Mouse (Mus musculus): ENCODE measurements around the gene Mllt3. TPM values are rescaled to one million over a fixed set of nuclear protein-coding genes. Genes with fewer than 3 reads are reported as not detected.

Gene Mllt3
- polyA plus RNA-seq, 1 experiment from 2014 or later: 73.2 TPM

DNA sequence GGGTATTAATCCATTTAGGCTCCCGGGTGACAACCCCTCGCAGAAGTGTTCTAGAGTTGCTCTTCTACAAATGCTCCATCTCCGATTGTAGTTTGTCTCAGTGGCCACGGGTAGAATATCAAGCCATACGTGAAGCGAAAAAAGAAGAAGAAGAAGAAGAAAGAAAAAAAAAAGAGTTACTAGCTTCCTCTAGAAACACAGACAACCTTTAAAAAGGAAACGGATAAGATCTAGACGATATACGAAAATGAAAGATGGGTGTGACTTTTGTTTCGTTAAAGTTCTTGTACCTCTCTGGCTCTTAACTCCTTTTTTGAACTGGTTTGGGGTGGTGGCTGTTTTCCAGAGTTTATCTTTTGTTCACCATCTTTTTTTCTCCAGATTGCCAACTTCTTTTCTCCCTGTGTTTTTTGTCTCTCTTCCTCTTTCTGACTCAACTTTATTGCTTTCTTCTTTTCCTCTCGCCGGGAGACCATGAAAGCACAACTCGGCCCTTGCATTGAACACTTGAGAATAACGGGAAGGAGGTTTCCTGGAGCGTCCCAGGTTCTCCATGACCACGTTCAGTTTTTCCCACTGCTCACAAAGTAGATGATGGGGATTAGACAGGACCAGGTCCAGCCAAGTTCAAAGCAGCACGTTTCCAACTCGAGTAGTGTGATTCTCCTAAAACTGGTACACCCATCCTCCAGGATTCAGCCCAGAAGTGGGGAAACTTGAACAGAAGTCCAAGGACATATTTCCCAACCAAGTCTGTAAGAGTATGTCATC, 1.4 kb upstream of the Mllt3 start:
- Histone ChIP-seq H3K27ac (ENCODE audit: low read depth, low read length) (no peak overlapping the region), H3K9ac (ENCODE audit: low read depth, low read length) (peak overlapping the region; percentile 40; the same call in 1 of the 2 replicates), H3K4me2 (replicated peaks; ENCODE audit: low read depth, low read length) (peak overlapping the region; percentile 77), H3K4me3 (ENCODE audit: low read depth, low read length) (peak overlapping the region; percentile 89; the same call in 1 of the 2 replicates), H3K36me3 (ENCODE audit: control insufficient read depth, insufficient read depth, low read length) (no peaks in the 10 kb centered on the region), H3K9me3 (ENCODE audit: control insufficient read depth, low read length) (no peaks in the 10 kb centered on the region), H3K27me3 (ENCODE audit: control insufficient read depth, insufficient read depth, low read length) (peaks cover 13% of the 10 kb centered on the region), H3K4me1 (replicated peaks; ENCODE audit: control insufficient read depth, insufficient read depth, low read length) (no peaks in the 10 kb centered on the region; the same call in 1 of the 2 replicates)
- ATAC-seq (ENCODE audit: low FRiP score) (no peak), DNase-seq (ENCODE audit: low spot score) (peak; percentile 48)
- 2% methylated on average over 18 of the region's 18 CpGs for WGBS

DNA sequence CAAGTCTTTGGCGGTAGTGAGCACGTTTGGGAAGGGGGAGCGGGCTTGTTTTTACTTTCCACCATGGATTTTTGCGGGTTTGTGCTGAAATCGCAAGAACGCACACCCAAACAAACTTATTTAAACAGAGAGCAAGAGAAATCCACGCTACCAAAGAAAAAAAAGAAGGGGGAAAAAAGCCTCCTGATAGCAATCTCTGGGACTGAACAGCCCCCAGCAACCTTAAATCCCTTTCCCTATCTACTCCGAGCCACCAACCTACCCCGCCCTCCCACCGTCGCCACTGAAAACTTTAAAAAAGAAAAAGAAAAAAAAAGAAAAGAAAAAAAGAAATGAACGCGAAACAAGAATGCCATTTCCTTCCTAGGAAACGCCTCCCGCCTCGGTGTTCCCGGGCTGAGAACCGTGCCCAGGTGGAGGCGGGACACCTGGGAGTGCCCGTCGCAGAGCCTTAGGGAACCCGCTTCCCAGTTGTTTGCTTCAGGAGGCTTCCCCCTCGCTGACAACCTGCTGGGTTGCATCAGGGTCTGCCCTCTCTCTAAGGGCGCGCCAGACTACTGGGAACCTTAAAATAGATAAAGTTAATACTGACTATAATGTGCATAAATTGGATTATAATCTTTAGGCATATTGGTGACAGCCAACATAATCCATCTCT, 694 bp upstream of the Mllt3 start:
- under 1% methylated on average over 25 of the region's 25 CpGs for WGBS
- Histone ChIP-seq H3K4me3 (ENCODE audit: low read depth, low read length) (peak overlapping the region; percentile 89), H3K27ac (ENCODE audit: low read depth, low read length) (no peak overlapping the region), H3K4me1 (replicated peaks; ENCODE audit: control insufficient read depth, insufficient read depth, low read length) (no peaks in the 10 kb centered on the region; the same call in 1 of the 2 replicates), H3K27me3 (ENCODE audit: control insufficient read depth, insufficient read depth, low read length) (peaks cover 13% of the 10 kb centered on the region), H3K4me2 (replicated peaks; ENCODE audit: low read depth, low read length) (peak overlapping the region; percentile 77), H3K9ac (ENCODE audit: low read depth, low read length) (peak overlapping the region; percentile 40; the same call in 1 of the 2 replicates), H3K9me3 (ENCODE audit: control insufficient read depth, low read length) (no peaks in the 10 kb centered on the region), H3K36me3 (ENCODE audit: control insufficient read depth, insufficient read depth, low read length) (no peaks in the 10 kb centered on the region)
- peak; percentile 41 for DNase-seq (ENCODE audit: low spot score)
- no peak for ATAC-seq (ENCODE audit: low FRiP score)

DNA sequence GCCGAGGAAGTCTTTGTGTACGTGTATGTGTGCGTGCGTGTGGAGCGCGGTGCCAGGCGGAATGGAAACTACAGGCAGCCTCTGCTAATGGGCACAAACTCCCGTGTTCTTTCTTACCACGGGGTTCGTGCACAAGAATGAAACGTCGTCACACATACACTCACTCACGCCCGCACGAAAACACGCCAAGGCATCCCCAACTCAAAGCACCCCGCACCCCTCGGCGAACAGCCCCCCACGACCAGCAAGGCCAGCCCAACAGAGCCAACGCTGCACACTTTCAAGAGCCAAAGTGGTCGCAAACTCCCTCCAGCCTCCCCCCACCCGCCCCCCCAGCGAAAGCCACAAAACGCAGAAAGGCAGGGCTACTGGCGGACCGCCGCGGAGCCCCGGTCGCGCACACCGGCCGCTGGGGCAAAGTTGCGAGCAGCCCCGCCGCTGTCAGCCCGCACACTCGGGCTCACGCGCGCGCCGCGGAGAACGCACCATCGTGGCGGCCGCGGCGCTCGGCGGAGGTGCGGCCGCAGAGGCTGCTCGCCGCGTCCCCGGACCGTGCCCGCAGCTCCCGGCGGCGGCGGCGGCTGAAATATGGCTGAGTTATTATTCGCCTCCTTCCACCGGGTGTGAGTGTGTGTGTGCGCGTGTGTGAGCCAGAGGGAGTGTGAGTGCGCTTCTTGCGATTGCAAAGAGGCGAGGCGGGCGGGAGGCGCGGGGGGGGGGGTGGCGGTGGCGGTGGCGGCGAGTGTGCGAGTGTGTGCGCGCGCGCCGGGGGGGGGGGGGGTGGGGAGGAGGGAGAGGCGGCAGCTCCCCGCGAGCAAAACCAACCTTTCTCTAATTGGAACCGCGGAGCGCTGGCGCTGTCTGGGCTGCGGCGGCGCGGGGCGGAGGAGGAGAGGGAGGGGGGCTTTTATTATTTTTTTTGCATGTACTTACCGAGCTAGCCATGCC, 739 bp downstream of the Mllt3 start:
- H3K4me1 ChIP-seq (replicated peaks; ENCODE audit: control insufficient read depth, insufficient read depth, low read length): no peaks in the 10 kb centered on the region; the same call in 1 of the 2 replicates
- ATAC-seq (ENCODE audit: low FRiP score): peak; percentile 82
- WGBS: under 1% methylated on average over 44 of the region's 100 CpGs

DNA sequence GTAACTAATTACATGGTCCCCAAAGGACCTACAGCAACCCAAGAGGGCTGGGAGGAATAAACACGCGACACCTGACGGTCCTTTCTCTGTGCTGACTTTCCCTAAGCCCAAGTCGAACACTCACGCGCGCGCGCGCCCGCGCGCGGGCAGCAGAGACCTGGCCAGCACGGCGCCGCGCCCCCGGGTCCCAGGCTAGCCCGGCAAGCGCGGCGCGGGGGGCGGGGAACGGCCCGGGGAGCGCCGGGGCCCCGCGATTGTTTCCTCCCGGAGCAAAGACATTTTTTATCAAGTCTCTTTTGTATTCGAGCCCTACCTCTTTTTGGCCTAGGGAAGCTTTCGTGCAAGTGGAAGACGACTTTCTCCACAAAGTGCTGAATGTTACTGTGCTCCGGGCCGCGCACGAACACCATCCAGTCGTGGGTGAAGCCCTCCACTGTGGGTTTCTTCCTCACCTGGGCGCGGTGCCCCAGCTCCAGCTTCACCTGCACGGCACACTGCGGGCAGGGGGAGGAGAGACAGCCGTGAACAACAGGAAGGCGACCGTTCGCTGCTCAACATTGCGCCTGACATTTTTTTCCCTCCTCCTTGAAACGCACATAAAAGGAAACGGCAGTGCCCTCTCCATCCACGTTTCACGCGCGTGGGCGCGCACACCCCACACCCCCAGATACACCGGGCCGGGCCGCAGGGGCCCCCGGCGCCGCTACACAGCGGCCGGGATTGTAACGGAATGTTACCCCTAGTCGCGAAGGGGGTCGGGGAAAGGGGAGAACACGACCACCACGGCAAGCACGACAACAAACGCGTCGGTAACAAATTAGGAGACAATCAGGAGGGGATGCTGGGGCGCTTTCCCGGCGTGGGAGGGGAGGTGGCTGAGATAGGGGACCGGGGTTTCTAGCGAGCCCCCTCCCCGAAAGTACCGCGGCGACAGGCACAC, 1.7 kb downstream of the Mllt3 start:
- Histone ChIP-seq H3K9me3 (ENCODE audit: control insufficient read depth, low read length) (no peaks in the 10 kb centered on the region), H3K4me1 (replicated peaks; ENCODE audit: control insufficient read depth, insufficient read depth, low read length) (no peaks in the 10 kb centered on the region; the same call in 1 of the 2 replicates), H3K4me3 (ENCODE audit: low read depth, low read length) (peak overlapping the region; percentile 89), H3K27ac (ENCODE audit: low read depth, low read length) (peak overlapping the region; percentile 98), H3K36me3 (ENCODE audit: control insufficient read depth, insufficient read depth, low read length) (no peaks in the 10 kb centered on the region), H3K4me2 (replicated peaks; ENCODE audit: low read depth, low read length) (peak overlapping the region; percentile 77), H3K9ac (ENCODE audit: low read depth, low read length) (peak overlapping the region; percentile 93), H3K27me3 (ENCODE audit: control insufficient read depth, insufficient read depth, low read length) (peaks cover 13% of the 10 kb centered on the region)
- ATAC-seq (ENCODE audit: low FRiP score) (no peak), DNase-seq (ENCODE audit: low spot score) (peak; percentile 79)
- under 1% methylated on average over 79 of the region's 84 CpGs for WGBS

More for the DNA sequence above, 739 bp downstream of the Mllt3 start:
- Histone ChIP-seq H3K27me3 (ENCODE audit: control insufficient read depth, insufficient read depth, low read length) (peaks cover 13% of the 10 kb centered on the region), H3K9ac (ENCODE audit: low read depth, low read length) (peak overlapping the region; percentile 93), H3K36me3 (ENCODE audit: control insufficient read depth, insufficient read depth, low read length) (no peaks in the 10 kb centered on the region), H3K4me3 (ENCODE audit: low read depth, low read length) (peak overlapping the region; percentile 89), H3K27ac (ENCODE audit: low read depth, low read length) (peak overlapping the region; percentile 98), H3K4me2 (replicated peaks; ENCODE audit: low read depth, low read length) (peak overlapping the region; percentile 77), H3K9me3 (ENCODE audit: control insufficient read depth, low read length) (no peaks in the 10 kb centered on the region)
- DNase-seq (ENCODE audit: low spot score): peak; percentile 74

DNA sequence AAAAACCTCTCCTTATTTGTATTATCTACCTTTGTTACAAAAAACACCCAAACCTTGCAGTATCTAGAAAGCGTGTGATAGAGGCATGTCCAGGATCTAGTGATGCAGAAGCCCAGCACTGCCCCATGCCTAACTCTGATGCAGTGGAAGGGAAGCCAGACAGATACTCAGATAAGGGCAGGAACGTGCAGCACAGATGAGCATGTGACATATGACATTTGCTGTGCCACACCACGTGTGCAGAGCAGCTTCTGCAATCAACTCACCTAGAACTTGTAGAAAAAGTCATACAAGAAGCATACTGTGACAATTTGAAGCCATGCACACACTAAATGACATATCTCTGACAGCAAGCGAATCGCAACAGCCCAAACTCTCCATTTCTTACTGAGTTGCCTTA, 9.6 kb downstream of the Mllt3 start:
- ATAC-seq (ENCODE audit: low FRiP score) (no peak), DNase-seq (ENCODE audit: low spot score) (no peak)
- no peaks in the 10 kb centered on the region for H3K36me3 ChIP-seq (ENCODE audit: control insufficient read depth, insufficient read depth, low read length)
- WGBS: 89% methylated on average over 5 of the region's 5 CpGs
- no peak overlapping the region for H3K4me2 ChIP-seq (replicated peaks; ENCODE audit: low read depth, low read length)
- H3K27me3 ChIP-seq (ENCODE audit: control insufficient read depth, insufficient read depth, low read length): no peaks in the 10 kb centered on the region
- H3K9me3 ChIP-seq (ENCODE audit: control insufficient read depth, low read length): no peaks in the 10 kb centered on the region
- no peak overlapping the region for H3K9ac ChIP-seq (ENCODE audit: low read depth, low read length)
- H3K4me3 ChIP-seq (ENCODE audit: low read depth, low read length): no peak overlapping the region
- H3K4me1 ChIP-seq (replicated peaks; ENCODE audit: control insufficient read depth, insufficient read depth, low read length): no peaks in the 10 kb centered on the region
- H3K27ac ChIP-seq (ENCODE audit: low read depth, low read length): no peak overlapping the region

DNA sequence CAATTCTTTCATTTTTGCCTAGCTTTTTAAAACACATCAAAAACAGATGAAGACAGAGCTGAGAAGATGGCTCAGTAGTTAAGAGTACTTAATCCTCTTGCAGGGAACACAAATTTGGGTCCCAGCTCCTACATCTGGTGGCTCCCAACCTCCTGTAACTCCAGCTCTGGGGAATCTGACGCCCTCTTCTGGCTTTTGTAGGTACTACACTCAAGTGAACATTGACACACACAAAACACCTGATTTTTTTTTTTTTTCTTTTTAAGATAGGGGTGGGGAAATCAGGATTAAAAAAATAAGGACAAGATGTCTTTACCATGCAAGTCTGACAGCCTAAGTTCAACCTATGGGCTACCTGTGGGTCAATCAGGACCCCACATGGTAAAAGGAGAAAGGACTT, 10.5 kb downstream of the Mllt3 start:
- H3K4me3 ChIP-seq (ENCODE audit: low read depth, low read length): no peak overlapping the region
- no peaks in the 10 kb centered on the region for H3K9me3 ChIP-seq (ENCODE audit: control insufficient read depth, low read length)
- H3K36me3 ChIP-seq (ENCODE audit: control insufficient read depth, insufficient read depth, low read length): no peaks in the 10 kb centered on the region
- DNase-seq (ENCODE audit: low spot score): peak; percentile 35
- H3K27ac ChIP-seq (ENCODE audit: low read depth, low read length): no peak overlapping the region
- no peaks in the 10 kb centered on the region for H3K27me3 ChIP-seq (ENCODE audit: control insufficient read depth, insufficient read depth, low read length)
- no peaks in the 10 kb centered on the region for H3K4me1 ChIP-seq (replicated peaks; ENCODE audit: control insufficient read depth, insufficient read depth, low read length)
- no peak for ATAC-seq (ENCODE audit: low FRiP score)
- no peak overlapping the region for H3K9ac ChIP-seq (ENCODE audit: low read depth, low read length)
- WGBS: 4% methylated on average over 1 of the region's 1 CpGs
- H3K4me2 ChIP-seq (replicated peaks; ENCODE audit: low read depth, low read length): no peak overlapping the region

DNA sequence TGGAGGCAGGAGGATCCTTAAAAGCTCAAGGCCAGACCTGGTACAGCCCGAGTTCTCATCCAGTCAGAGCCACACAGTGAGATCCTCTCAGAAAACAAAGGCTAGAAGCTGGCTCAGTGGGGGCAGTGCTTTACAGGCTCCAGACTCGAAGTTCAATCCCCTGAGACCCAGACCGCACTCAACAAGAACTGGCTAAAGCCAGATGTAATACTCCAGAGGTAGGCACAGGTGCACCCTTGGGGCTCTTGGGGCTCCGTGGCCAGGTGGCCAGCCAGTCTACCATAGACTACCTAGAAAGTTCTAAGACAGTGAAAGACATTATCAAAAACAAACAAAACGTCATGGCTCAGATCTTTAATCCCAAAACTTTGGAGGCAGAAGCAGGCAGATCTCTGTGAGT, 12.7 kb downstream of the Mllt3 start:
- H3K4me3 ChIP-seq (ENCODE audit: low read depth, low read length): no peak overlapping the region
- H3K9ac ChIP-seq (ENCODE audit: low read depth, low read length): no peak overlapping the region
- no peaks in the 10 kb centered on the region for H3K4me1 ChIP-seq (replicated peaks; ENCODE audit: control insufficient read depth, insufficient read depth, low read length)
- WGBS: 77% methylated on average over 5 of the region's 5 CpGs
- H3K4me2 ChIP-seq (replicated peaks; ENCODE audit: low read depth, low read length): no peak overlapping the region
- ATAC-seq (ENCODE audit: low FRiP score): no peak
- no peaks in the 10 kb centered on the region for H3K27me3 ChIP-seq (ENCODE audit: control insufficient read depth, insufficient read depth, low read length)
- no peak overlapping the region for H3K27ac ChIP-seq (ENCODE audit: low read depth, low read length)
- DNase-seq (ENCODE audit: low spot score): no peak
- no peaks in the 10 kb centered on the region for H3K36me3 ChIP-seq (ENCODE audit: control insufficient read depth, insufficient read depth, low read length)
- H3K9me3 ChIP-seq (ENCODE audit: control insufficient read depth, low read length): no peaks in the 10 kb centered on the region

Data from hindbrain, embryonic 11.5 days (tissue).